Mouse (Mus musculus) gastrocnemius, postnatal 25 days (tissue): ENCODE measurements around the gene Nlrc3. TPM values are rescaled to one million over a fixed set of nuclear protein-coding genes. Genes with fewer than 3 reads are reported as not detected.
"Not testable (repeated sequence)": the region's sequence is repeated elsewhere in the genome, so short reads cannot be mapped to it uniquely, and the experiment has no call there.

Experiments
- DNase-seq: peaks from one replicate; pipeline ENCODE4 v3.0.0; 2022
- long read RNA-seq, 2 experiments: library from polyadenylated mRNA; stranded (forward); transcript quantifications; one replicate each; pipeline ENCODE4 v2.0.0; 2021
- total RNA-seq, 2 experiments: library from RNA; stranded (reverse); gene quantifications; 1 replicate in 1 of 2; 2 replicates in 1 of 2; pipeline ENCODE4 v1.2.3; 2021

Nlrc3 gene
- 1 to 10 TPM in 1 of 2 experiments, under 1 TPM in 1; 0.88 to 5.6 TPM for total RNA-seq
- long read RNA-seq, experiment 1, partial matches to known transcripts = 0 of 2 reads
- long read RNA-seq, experiment 1, other reads (novel, unspliced or antisense) = 2 of 2 reads
- long read RNA-seq, experiment 2, partial matches to known transcripts = 0 of 6 reads
- long read RNA-seq, experiment 2, other reads (novel, unspliced or antisense) = 6 of 6 reads

GRCm38 (mm10) chr16:3976251-3976671 is at the start of gene Nlrc3:
Gene Nlrc3, minus strand, starts transcription at chr16:3976632.
- no peak for DNase-seq

- DNase-seq = no peak
These were observed 46.3 kb upstream of the Nlrc3 start for GRCm38 (mm10) chr16:4022719-4023118.

GRCm38 (mm10) chr16:4021241-4021640 is 44.8 kb upstream of the Nlrc3 start:
- no peak for DNase-seq

- not testable (repeated sequence) for DNase-seq
These were observed 41.0 kb upstream of the Nlrc3 start for GRCm38 (mm10) chr16:4017466-4017865.

- not testable (repeated sequence) for DNase-seq
These were observed 40.4 kb upstream of the Nlrc3 start for GRCm38 (mm10) chr16:4016786-4017185.

DNA sequence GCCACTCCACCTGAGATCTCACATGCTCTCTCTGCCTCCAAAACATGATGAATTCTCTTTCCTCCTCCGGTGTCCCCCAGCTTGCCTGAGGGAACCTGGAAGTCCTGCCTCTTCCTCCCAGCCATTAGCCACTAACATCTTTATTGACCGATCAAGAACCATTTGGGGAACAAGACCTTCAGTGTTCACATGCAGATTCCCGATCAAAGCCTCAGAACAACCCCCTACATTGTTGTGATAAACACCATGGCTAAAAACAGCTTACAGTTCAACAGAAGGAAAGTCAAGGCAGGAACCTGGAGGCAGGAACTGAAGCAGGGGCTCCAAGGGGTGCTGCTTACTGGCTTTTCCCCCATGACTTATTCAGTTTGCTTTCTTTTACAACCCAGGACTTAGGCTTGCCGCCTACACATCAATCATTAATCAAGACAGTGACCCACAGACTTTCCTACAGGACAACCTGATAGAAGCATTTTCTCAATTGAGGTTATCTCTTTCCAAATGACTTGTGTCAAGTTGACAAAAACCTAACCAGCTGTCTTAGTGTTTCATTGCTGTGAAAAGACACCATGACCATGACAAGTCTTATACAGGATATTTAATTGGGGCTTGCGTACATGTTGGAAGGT is 37.7 kb upstream of the Nlrc3 start:
- DNase-seq = no peak

- DNase-seq = no peak
These were observed 36.6 kb upstream of the Nlrc3 start for GRCm38 (mm10) chr16:4012882-4013570.

DNA sequence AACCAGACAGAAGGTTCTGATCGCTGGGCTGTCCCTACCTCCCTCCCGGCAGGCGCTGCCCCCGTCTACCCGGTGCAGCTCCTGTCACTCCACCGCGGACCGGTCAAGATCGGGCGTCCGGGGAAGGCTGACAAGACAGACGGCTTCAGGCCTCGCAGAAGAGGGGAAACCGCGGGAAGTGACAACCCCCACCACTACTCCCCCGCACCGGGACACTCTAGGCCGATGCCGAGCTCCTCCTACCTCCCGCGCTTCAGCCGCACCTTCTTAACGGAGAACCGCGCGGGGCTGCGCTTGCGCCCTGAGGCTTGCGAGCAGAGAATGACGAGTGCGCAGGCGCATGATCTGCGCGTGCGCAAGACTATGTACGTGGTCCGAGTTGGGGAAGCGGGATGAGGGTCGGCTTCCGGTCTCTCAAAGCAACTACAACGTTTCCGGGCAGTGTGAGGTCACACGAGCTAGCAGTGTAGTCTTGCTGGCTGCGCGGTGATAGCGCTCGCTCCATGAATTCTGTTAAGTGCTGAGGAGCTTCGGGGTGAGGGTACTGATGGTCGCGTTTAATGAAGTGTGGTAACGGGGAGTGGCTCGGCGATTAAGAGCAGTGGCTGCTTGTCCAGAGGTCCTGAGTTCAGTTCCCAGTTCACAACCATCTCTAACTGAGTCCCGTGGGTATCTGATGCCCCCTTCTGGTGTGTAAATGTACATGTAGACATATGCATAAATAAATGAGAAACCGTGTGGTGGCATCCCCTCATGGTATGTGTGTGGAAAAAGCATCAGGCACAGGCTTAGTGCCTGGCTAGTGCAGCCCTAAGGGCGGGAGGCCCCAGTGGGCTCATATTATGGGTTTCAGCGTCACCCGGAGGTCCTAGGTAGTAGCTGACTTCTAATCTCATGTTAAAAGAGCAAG is 27.3 kb upstream of the Nlrc3 start, which contains the start of gene Slx4:
Gene Slx4 (minus strand): TSS at position 282 of the 910 bp plus-strand sequence.
- DNase-seq = peak; percentile 94

- DNase-seq = no peak
These were observed 12.0 kb upstream of the Nlrc3 start for GRCm38 (mm10) chr16:3988410-3988809.

DNA sequence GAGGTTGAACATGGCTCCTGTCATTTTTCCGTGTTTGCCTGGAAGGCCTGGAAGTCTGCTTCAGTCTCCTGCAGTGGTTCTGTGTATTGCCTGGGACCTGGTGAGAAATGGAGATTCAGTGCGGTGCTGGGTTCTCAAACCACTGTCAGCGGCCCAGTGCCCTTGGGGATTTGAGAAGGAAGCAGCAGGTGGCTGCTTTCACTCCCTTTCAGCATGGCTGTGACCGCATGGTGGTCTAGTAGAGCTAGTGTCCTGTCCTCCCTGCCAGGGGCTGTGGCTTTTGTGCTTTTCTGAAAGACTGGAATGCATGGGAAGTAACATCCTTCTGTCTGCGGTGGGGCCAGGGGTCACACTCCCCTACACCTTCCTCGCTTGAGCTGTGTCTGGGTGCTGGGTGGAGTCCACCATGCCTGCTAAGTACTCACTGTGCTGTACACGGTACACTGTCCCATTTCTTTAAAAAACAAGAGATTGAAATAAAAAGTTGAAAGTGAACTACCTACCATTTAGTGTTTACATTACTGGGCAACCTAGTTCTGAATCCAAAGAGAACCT is 6.8 kb upstream of the Nlrc3 start:
- DNase-seq = no peak

GRCm38 (mm10) chr16:3982173-3982572 is 5.7 kb upstream of the Nlrc3 start:
- DNase-seq = no peak

- DNase-seq = no peak
These were observed 280 bp upstream of the Nlrc3 start for GRCm38 (mm10) chr16:3976712-3977111.

DNA sequence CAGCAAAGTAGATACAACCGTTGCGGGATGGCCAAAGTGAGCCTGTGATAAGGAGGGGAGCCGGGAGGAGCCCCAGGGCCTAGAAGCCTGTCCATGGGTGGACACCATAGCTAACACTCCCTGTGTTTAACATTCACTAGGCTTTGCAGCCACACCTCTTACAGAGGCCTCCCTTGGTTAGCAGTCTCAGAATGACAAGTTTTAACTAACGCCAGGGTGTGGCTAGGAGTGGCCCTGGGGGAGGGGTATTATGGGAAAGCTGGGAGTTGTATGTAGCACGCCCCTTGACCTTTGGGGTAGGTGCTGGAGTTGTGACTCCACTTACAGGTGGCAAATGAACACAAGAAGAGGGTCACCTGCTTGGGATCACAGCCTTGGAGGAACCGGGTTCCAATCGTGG is 774 bp downstream of the Nlrc3 start:
- no peak for DNase-seq

- DNase-seq = not testable (repeated sequence)
These were observed 2.0 kb downstream of the Nlrc3 start for GRCm38 (mm10) chr16:3974456-3974855.

GRCm38 (mm10) chr16:3965534-3965933 is 10.9 kb downstream of the Nlrc3 start:
- no peak for DNase-seq

DNA sequence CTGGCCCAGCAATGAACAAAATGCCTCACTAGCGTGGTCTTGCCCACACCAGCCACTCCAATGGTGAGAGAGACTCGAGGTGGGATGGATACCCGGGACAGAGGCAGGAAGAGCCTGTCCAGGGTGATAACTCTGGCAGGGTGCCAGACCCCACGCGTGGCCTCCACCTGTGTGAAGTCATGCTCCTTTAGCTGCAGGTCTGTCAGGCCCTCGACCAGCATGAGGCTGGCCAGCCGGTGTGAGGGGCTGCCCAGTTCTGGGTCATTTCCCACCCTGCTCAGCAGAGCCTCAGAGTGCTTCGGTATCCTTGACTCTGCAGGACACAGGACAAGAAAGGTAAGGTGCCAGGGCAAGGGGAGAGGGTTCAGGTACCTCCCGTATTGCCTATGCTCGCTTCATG is 11.4 kb downstream of the Nlrc3 start:
- no peak for DNase-seq

DNA sequence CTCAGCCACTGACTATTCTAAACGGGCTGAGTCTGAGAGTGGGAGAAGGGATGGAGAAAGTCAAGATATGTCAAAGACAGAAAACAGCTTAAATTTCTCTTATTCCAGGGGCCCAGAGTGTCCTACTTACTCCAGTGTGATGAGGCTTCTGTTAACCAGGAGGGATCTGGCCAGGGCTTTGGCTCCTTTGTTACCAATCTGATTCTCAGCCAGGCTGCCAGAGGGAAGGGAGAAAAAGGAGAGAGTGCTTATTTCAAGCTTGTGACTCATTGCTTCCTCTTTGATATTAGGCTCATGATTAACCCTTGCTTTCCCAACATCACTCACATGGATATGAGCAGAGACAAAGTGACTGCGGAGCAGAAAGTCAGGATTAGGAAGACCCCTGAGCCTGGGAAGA is 17.2 kb downstream of the Nlrc3 start:
- no peak for DNase-seq

DNA sequence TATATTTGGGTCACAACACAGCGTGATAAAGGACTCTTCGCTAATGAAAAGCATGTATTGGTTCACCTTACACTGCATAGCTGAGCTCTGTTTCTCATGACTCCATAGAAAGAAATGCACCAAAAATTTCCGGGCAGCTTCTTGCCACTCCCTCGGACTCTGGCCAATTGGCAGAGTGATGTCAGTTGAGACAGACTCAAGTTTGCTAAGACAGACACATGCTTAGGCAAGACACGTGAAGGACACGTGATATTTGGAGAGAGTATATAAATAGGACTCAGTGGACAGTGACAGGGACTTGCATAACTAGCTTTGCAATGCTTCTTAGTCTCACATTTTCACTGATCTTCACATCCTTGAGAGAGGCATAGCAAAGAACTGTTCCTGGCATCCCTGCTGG is 20.1 kb downstream of the Nlrc3 start:
- DNase-seq = peak; percentile 23

- no peak for DNase-seq
These were observed 25.3 kb downstream of the Nlrc3 start for GRCm38 (mm10) chr16:3951141-3951540.

DNA sequence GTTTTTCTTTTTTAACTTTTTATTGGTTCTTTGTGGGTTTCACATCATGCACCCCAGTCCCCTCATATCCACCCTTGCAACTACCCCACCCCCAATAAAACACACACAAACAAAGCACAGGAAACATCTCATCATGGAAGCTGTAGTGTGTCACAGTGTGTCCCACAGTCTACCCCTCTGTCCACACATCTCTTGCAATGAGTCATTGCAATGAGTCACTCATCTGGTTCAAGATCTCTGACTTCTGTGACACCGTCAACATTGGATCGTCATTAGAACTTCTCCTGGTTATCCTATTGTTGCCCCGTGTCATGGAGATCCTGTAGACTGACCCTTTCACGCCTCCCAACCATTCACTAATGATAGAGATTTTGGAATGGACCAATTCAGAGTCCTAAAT is 41.7 kb downstream of the Nlrc3 start:
- no peak for DNase-seq

GRCm38 (mm10) chr16:3934091-3934490 is 42.3 kb downstream of the Nlrc3 start:
- DNase-seq = no peak

DNA sequence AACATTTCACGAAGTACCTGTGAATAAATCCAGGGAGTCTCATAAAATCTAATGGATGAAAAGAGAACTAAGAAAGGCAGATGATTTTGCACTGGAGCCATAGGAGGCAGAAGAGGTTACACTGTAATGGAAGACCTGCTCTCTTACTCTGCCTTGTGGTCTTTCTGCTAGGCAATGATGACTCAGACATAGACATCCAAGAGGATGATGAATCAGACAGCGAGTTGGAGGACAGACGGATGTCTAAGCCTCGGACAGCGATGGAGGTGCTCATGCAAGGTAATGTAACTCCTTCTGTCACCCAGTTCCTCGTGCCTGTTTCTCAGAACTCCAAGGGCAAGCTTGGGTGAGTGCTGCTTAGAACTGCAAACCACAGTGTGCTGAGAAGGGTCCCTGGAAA is 42.9 kb downstream of the Nlrc3 start:
- DNase-seq = no peak
